Mouse (Mus musculus): Measurements from ENCODE around the gene Arid5b. TPM values are rescaled to one million over a fixed set of nuclear protein-coding genes. Genes with fewer than 3 reads are reported as not detected.

The Arid5b gene
- polyA plus RNA-seq, 1 experiment from 2014 or later: 12.2 TPM

DNA sequence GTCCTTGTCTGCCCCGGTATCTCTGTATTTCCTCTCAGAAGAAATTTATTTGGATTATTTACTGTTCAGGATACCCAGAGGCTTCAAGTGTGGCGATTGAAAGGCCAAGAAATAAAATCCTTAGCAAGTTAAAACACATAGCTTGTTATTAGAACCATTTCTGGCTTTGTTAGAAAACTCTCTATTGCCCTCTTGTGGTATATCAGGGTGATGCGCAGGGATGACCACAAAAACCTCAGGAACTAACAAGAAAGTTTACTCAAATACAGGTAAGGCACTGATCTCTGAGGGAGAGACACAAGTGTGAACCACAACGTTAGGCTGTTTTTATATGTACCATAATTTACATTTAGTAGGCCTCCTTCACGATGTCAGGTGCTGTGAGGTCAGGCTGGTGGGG is 131.7 kb downstream of the Arid5b start:
- Histone ChIP-seq H3K27ac (ENCODE audit: low read depth) (no peak overlapping the region), H3K9ac (replicated peaks) (no peak overlapping the region), H3K9me3 (ENCODE audit: low read length) (no peaks in the 10 kb centered on the region), H3K4me2 (ENCODE audit: low read depth, low read length) (no peak overlapping the region), H3K36me3 (replicated peaks; ENCODE audit: insufficient read depth, low read length) (no peaks in the 10 kb centered on the region), H3K27me3 (ENCODE audit: insufficient read depth, low read length) (no peaks in the 10 kb centered on the region), H3K4me1 (ENCODE audit: insufficient read depth) (no peaks in the 10 kb centered on the region), H3K4me3 (ENCODE audit: low read depth, low read length) (no peak overlapping the region)
- ATAC-seq (peak; percentile 45; the same call in 1 of the 2 replicates), DNase-seq (peak; percentile 48)
- 7% methylated on average over 5 of the region's 5 CpGs for WGBS (ENCODE audit: insufficient replicate concordance)
- TF ChIP-seq EP300 (IDR thresholded peaks at IDR 0.05; ENCODE audit: low read depth) (0 out of 2 replicates have a peak, but pooled peaks have one; percentile 34), CTCF (IDR thresholded peaks at IDR 0.05; ENCODE audit: low read depth) (peak; percentile 90)

DNA sequence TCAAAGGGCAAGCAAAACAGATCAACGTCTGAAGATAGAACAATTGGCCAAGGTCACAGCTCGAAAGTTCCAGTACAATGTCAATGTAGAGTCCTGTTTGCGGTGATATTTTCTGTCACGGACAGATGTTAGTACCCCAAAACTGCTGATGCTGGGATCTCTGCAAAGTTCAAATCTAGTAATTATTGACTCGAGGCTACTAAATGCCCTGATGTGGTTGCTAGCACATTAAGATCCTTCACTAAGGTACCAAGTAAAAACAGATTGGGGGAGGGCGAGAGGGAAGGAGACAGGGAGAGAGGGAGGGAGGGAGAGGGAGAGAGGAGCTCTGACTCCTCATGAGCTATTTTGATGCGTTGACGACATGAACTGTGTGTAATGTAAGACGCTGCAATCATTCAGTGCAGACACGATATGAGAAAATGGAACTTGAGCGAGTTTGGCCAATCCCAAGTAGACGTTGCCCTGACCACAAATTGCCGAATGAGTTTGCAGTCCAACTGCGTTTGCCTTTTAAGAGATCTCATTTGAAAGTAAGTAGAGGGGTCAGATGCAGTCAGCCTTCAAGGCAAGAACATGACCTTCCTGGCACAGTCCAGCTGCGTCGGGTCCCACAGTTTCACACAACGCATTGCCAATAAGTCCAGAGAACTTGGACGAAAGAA is 133.1 kb downstream of the Arid5b start:
- H3K36me3 ChIP-seq (replicated peaks; ENCODE audit: insufficient read depth, low read length): no peaks in the 10 kb centered on the region
- WGBS (ENCODE audit: insufficient replicate concordance): 73% methylated on average over 18 of the region's 18 CpGs

DNA sequence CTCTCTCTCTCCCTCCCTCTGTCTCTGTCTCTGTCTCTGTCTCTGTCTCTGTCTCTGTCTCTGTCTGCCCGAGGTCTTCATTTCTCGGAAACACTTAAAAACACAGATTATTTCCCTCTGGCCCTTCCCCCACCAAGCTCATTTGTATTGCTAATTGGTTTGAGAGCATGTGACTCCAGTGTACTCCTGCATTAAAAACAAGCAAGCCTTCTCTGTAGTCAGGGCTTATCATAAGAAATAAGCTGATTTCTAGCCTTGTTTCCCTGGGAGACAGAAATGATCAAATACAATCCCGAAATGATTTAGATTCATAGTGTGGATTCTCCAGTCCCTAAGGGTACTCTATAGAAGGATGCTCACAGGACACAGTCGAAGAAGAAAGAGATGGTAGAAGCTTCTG is 136.0 kb downstream of the Arid5b start:
- no peak for DNase-seq
- no peaks in the 10 kb centered on the region for H3K36me3 ChIP-seq (replicated peaks; ENCODE audit: insufficient read depth, low read length)
- no peak overlapping the region for H3K9ac ChIP-seq (replicated peaks)
- 79% methylated on average over 4 of the region's 4 CpGs for WGBS (ENCODE audit: insufficient replicate concordance)
- peaks cover 4% of the 10 kb centered on the region for H3K4me1 ChIP-seq (ENCODE audit: insufficient read depth)
- H3K27me3 ChIP-seq (ENCODE audit: insufficient read depth, low read length): no peaks in the 10 kb centered on the region
- H3K4me3 ChIP-seq (ENCODE audit: low read depth, low read length): no peak overlapping the region
- no peak overlapping the region for H3K27ac ChIP-seq (ENCODE audit: low read depth)
- H3K9me3 ChIP-seq (ENCODE audit: low read length): no peaks in the 10 kb centered on the region
- H3K4me2 ChIP-seq (ENCODE audit: low read depth, low read length): no peak overlapping the region
- TF ChIP-seq CTCF (IDR thresholded peaks at IDR 0.05; ENCODE audit: low read depth) (no peak), EP300 (IDR thresholded peaks at IDR 0.05; ENCODE audit: low read depth) (no peak)
- ATAC-seq: no peak

More for the DNA sequence above, 133.1 kb downstream of the Arid5b start:
- DNase-seq (no peak), ATAC-seq (no peak)
- Histone ChIP-seq H3K27me3 (ENCODE audit: insufficient read depth, low read length) (no peaks in the 10 kb centered on the region), H3K4me2 (ENCODE audit: low read depth, low read length) (no peak overlapping the region), H3K9ac (replicated peaks) (no peak overlapping the region), H3K4me3 (ENCODE audit: low read depth, low read length) (no peak overlapping the region), H3K27ac (ENCODE audit: low read depth) (no peak overlapping the region), H3K4me1 (ENCODE audit: insufficient read depth) (no peaks in the 10 kb centered on the region; the same call in 1 of the 2 replicates), H3K9me3 (ENCODE audit: low read length) (no peaks in the 10 kb centered on the region)
- TF ChIP-seq CTCF (IDR thresholded peaks at IDR 0.05; ENCODE audit: low read depth): no peak
- TF ChIP-seq EP300 (IDR thresholded peaks at IDR 0.05; ENCODE audit: low read depth): no peak

DNA sequence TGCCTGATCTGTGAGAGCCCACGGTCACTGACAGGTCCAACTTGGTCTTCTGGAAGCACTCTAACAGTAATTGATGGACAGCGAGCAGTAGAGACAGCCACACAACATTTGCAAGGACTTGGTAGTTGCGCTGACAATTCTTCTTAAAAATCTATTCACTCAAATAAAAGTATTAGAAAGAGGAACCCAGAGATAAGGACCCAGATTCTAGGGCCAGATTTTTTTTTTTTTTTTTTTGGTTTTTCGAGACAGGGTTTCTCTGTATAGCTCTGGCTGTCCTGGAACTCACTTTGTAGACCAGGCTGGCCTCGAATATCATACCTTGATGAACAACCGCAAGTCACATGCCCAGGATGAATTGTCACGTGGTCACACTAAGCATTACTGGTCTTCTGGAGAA is 137.0 kb downstream of the Arid5b start:
- Histone ChIP-seq H3K9me3 (ENCODE audit: low read length) (no peaks in the 10 kb centered on the region), H3K4me3 (ENCODE audit: low read depth, low read length) (no peak overlapping the region), H3K4me2 (ENCODE audit: low read depth, low read length) (no peak overlapping the region), H3K36me3 (replicated peaks; ENCODE audit: insufficient read depth, low read length) (no peaks in the 10 kb centered on the region), H3K27me3 (ENCODE audit: insufficient read depth, low read length) (no peaks in the 10 kb centered on the region), H3K27ac (ENCODE audit: low read depth) (no peak overlapping the region), H3K9ac (replicated peaks) (no peak overlapping the region), H3K4me1 (ENCODE audit: insufficient read depth) (peaks cover 13% of the 10 kb centered on the region)
- DNase-seq: no peak
- 84% methylated on average over 7 of the region's 7 CpGs for WGBS (ENCODE audit: insufficient replicate concordance)
- ATAC-seq: no peak
- TF ChIP-seq CTCF (IDR thresholded peaks at IDR 0.05; ENCODE audit: low read depth): no peak
- no peak for TF ChIP-seq EP300 (IDR thresholded peaks at IDR 0.05; ENCODE audit: low read depth)

DNA sequence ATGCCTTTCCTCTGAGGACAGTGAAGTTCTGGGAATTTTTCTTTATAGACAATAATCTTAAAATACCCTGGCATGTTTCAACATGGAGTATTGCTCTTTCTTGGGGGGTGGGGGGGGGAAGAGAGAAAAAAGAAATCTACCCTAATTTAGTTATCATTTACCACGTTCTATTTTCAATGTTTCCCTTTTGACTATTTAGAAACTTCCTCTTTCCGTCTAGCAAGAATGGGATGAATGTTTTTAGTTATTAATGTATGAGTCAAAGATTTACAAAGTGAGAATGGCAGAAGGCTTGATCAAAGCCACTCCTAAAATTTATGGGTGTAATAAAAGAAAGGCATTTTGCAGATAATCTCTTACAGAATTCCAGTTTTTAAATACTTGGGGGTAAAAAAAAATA is 137.7 kb downstream of the Arid5b start:
- Histone ChIP-seq H3K9me3 (ENCODE audit: low read length) (no peaks in the 10 kb centered on the region), H3K9ac (replicated peaks) (no peak overlapping the region), H3K4me1 (ENCODE audit: insufficient read depth) (peaks cover 15% of the 10 kb centered on the region), H3K27ac (ENCODE audit: low read depth) (no peak overlapping the region), H3K4me3 (ENCODE audit: low read depth, low read length) (no peak overlapping the region), H3K4me2 (ENCODE audit: low read depth, low read length) (no peak overlapping the region), H3K36me3 (replicated peaks; ENCODE audit: insufficient read depth, low read length) (no peaks in the 10 kb centered on the region), H3K27me3 (ENCODE audit: insufficient read depth, low read length) (no peaks in the 10 kb centered on the region)
- ATAC-seq: no peak
- WGBS (ENCODE audit: insufficient replicate concordance): 20% methylated on average over 2 of the region's 2 CpGs
- DNase-seq: no peak
- TF ChIP-seq CTCF (IDR thresholded peaks at IDR 0.05; ENCODE audit: low read depth) (no peak), EP300 (IDR thresholded peaks at IDR 0.05; ENCODE audit: low read depth) (no peak)

DNA sequence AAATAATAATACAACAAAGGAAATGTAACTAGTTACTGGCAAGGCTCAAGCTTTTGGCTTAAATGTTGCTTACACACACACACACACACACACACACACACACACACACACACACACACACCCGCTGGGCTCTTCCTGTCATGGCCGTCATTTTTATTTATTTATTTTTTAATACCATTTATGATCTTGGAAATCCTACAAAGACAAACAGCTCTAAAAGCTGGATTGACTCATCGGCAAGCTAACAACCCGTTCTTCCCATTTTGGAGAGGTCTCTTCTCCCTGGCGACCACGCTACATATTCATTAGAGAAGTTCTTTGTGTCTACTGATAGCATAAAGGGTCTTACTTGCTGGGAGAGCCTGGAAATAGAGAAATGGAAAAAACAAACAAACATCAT is 138.2 kb downstream of the Arid5b start:
- TF ChIP-seq EP300 (IDR thresholded peaks at IDR 0.05; ENCODE audit: low read depth) (no peak), CTCF (IDR thresholded peaks at IDR 0.05; ENCODE audit: low read depth) (no peak)
- peaks cover 15% of the 10 kb centered on the region for H3K4me1 ChIP-seq (ENCODE audit: insufficient read depth)
- no peak overlapping the region for H3K4me2 ChIP-seq (ENCODE audit: low read depth, low read length)
- DNase-seq: no peak
- ATAC-seq: no peak
- H3K9me3 ChIP-seq (ENCODE audit: low read length): no peaks in the 10 kb centered on the region
- WGBS (ENCODE audit: insufficient replicate concordance): 56% methylated on average over 6 of the region's 6 CpGs
- no peak overlapping the region for H3K9ac ChIP-seq (replicated peaks)
- no peaks in the 10 kb centered on the region for H3K36me3 ChIP-seq (replicated peaks; ENCODE audit: insufficient read depth, low read length)
- H3K27me3 ChIP-seq (ENCODE audit: insufficient read depth, low read length): no peaks in the 10 kb centered on the region
- no peak overlapping the region for H3K4me3 ChIP-seq (ENCODE audit: low read depth, low read length)
- no peak overlapping the region for H3K27ac ChIP-seq (ENCODE audit: low read depth)

Data from liver, postnatal 0 days (tissue).